Mouse (Mus musculus) heart, postnatal 0 days (tissue): ENCODE results near the gene Pom121l2.

Experiments
- CTCF ChIP-seq: IDR thresholded peaks from 2 replicates; pipeline ENCODE4 v1.5.1; 2016; ENCODE audit warnings: antibody characterized with exemption, control low read depth, low read depth
- EP300 ChIP-seq: IDR thresholded peaks from 2 replicates; pipeline ENCODE4 v1.6.1; 2016; ENCODE audit warnings: antibody characterized with exemption, low read depth

DNA sequence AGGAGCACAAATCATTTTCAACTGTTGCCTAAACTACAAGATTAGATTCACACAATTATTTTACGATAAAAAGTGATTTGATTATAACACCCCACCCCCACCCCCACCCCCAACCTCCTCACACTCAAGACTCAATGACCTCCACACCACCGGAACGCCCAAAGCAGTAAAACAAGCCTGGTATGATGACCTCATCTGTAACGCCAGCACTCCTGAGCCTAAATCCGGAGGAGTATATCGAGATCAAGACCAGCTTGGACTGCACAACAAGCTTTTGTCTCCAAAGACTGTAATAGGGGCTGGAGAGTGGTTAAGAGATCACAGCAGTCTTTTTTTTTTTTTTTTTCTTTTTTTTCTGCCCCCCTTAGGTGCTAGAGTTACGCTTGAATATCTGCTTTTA, 45.2 kb upstream of the Pom121l2 start:
- no peak for TF ChIP-seq CTCF
- no peak for TF ChIP-seq EP300
